Mouse (Mus musculus) thymus, postnatal 14 days (tissue): ENCODE data around the gene Olfr165.
"Not testable (repeated sequence)": the region's sequence is repeated elsewhere in the genome, so short reads cannot be mapped to it uniquely, and the experiment has no call there.

Experiments
- DNase-seq: peaks from one replicate; pipeline ENCODE4 v3.0.0; 2021

The Olfr165 gene

DNA sequence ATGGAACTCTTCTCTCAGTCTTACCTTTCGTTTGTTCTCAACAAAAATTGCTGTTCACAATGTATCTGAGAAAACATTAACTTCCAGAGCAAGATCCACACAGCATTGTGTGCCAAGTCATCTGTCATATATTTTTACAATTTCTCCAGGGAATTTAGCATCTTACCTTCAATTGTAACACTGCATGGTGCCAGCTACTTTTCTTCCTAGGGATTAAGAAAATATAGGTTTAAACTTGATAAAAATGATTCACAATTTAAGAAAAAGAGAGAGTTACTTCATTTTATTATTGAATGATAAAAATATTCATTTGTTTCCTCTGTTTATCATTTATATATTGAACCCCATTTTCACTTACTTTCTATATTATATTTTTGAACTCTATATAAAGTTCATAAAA, at the start of gene Olfr165:
Olfr165 (minus strand) TSS at position 101 of the 400 bp plus-strand sequence.
- no peak for DNase-seq

DNA sequence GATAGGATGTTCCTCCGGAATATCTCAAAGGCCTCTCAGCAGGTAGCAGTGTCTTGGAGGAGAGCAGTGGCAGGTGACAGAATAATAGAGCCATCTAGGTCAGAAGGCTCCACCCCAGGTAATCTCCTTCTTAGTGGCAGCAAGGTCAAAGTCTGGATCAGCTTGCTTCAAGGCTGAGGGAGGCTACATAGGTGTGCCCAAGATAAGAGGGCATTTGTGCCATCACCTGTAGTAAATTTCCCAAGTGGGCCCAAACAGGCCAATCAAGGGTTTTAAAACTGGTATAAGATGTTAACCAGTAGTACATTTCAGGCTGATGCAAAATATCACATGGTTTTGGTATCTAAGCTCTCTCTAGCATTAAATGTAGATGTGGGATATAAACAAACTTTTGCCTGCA, 41.4 kb upstream of the Olfr165 start:
- DNase-seq = no peak

DNA sequence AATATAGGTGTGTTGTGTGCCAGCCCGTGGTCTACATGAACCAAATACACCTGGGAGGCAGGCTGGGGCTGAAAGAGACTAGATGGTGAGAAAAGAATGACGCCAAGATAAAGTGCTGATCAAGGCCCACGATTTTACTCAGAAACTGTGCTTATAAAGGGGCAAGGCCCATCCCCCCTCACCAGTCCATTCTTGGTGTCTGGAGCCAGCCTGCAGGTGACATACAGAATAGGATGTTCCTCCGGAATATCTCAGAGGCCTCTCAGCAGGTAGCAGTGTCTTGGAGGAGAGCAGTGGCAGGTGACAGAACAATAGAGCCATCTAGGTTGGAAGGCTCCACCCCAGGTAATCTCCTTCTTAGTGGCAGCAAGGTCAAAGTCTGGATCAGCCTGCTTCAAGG, 35.8 kb upstream of the Olfr165 start:
- DNase-seq = not testable (repeated sequence)

DNA sequence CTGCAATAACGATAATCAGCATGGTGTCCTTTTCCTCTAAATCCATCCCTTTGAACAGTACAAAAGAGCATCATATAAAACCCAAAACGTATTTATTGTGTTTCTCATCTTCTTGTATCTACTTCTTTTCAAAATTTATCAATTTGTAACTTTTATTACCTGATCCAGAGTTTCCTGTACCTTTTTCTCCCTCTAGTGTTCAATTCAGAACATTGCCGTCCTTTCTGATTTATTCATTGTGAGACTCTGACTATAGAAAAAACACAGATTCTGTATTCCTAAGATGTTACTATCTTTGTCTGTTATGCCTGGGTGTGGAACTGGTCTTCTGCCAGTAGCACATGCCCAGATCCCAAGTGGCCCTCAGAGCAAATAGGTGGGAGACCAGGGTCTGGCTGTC, 35.0 kb downstream of the Olfr165 start:
- no peak for DNase-seq
